7 mouse cellular contexts compared by ENCODE assay signal in the genomic region with DNA sequence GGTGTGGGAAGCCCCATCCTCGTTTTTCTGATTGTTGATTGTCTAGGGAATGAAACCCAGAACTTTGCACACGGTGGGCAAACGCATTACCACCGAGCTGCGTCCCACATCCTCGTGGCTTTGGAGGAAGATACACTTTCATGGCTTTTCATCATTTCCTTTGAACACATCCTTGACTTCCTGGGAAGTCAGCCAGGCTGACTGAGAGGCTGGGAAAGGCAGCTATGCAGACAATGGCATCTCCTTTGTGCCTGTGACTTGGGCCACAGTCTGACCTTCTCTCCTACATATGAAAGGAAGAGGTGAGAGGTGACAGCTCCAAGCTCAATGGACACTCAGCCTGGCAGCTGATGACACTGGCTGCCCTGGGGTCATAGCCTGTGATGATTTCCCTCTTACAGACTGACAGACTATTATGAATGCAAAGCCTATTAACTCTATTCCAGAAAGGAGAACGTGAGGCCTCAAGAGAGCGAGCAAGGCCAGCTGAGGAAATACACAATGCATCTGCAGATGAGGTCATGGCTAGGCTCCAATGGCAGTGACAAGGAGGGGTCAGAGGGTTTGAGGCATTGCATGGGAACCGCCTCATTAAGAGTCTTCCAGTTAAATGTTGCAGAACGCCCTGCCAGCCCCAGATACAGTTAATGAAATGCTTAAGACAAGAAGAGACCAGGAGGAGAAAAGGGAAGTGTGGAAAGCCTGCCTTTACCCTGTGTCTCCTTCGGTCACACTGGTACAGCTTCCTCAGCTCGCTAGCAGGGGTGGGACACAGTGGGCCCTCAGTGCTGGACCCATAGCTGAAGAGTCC.
DNase-seq lines count a peak whose midpoint lies in the region; ATAC-seq lines count a peak whose summit lies in the region.

No protein-coding gene starts in this region.

- peaks cover 3% of the 10 kb centered on the region; the same call in 1 of the 2 replicates for H3K4me1 ChIP-seq in liver, embryonic 13.5 days (replicated peaks)
- H3K4me1 ChIP-seq in neural tube, embryonic 11.5 days (ENCODE audit: control insufficient read depth, insufficient read depth, low read length): peaks cover 21% of the 10 kb centered on the region

- ATAC-seq in liver, embryonic 13.5 days (ENCODE audit: low read depth): no peak
- ATAC-seq in neural tube, embryonic 11.5 days (ENCODE audit: insufficient read depth, low FRiP score, low TSS enrichment): peak; percentile 65
- ATAC-seq in erythroblast, adult 5-6 weeks (replicated peaks; ENCODE audit: low FRiP score, poor library complexity, severe bottlenecking): no peak

- H3K9ac ChIP-seq in liver, embryonic 13.5 days: no peak overlapping the region
- no peak overlapping the region for H3K9ac ChIP-seq in neural tube, embryonic 11.5 days (ENCODE audit: low read length)

- no peak overlapping the region for H3K4me2 ChIP-seq in liver, embryonic 13.5 days
- no peak overlapping the region for H3K4me2 ChIP-seq in neural tube, embryonic 11.5 days (ENCODE audit: low read depth)

- H3K27me3 ChIP-seq in liver, embryonic 13.5 days: no peaks in the 10 kb centered on the region
- no peaks in the 10 kb centered on the region for H3K27me3 ChIP-seq in neural tube, embryonic 11.5 days (ENCODE audit: control insufficient read depth, insufficient read depth, low read length)

- DNase-seq in ZHBTc4 (ENCODE audit: low read depth, low spot score): peak; percentile 29
- peak; percentile 87 for DNase-seq in embryo, embryonic 10.5 days (ENCODE audit: low spot score)
- DNase-seq in heart, postnatal 14 days: peak; percentile 49 to 69
- no peak for DNase-seq in liver, embryonic 13.5 days
- DNase-seq in neural tube, embryonic 11.5 days (ENCODE audit: low spot score): peak; percentile 72
- no peak for DNase-seq in ovary, postnatal 36 days (ENCODE audit: low spot score)

- H3K36me3 ChIP-seq in liver, embryonic 13.5 days: no peaks in the 10 kb centered on the region
- H3K36me3 ChIP-seq in neural tube, embryonic 11.5 days (ENCODE audit: control insufficient read depth, insufficient read depth, low read length): no peaks in the 10 kb centered on the region

- 44% methylated on average over 12 of the region's 12 CpGs for WGBS in liver, embryonic 13.5 days (ENCODE audit: insufficient replicate concordance)
- 26% methylated on average over 12 of the region's 12 CpGs for WGBS in neural tube, embryonic 11.5 days

- H3K9me3 ChIP-seq in liver, embryonic 13.5 days (replicated peaks): no peaks in the 10 kb centered on the region
- H3K9me3 ChIP-seq in neural tube, embryonic 11.5 days (ENCODE audit: control insufficient read depth, low read length): no peaks in the 10 kb centered on the region

- intact Hi-C loops in heart, postnatal 14 days (cut with DNase I): no loop called here

- peak overlapping the region; percentile 2; the same call in 1 of the 2 replicates for H3K27ac ChIP-seq in liver, embryonic 13.5 days
- H3K27ac ChIP-seq in neural tube, embryonic 11.5 days (ENCODE audit: low read depth, low read length): peak overlapping the region; percentile 70

- no peak overlapping the region for H3K4me3 ChIP-seq in liver, embryonic 13.5 days (replicated peaks)
- no peak overlapping the region for H3K4me3 ChIP-seq in neural tube, embryonic 11.5 days (ENCODE audit: low read depth, low read length)

Comparison
In these comparisons a context has a peak if more than half of its experiments do, and no peak if none do; other contexts are left out.
1. DNase-seq: peak in ZHBTc4 (single experiment), embryo, embryonic 10.5 days (single experiment), heart, postnatal 14 days (2 of 2) and neural tube, embryonic 11.5 days (single experiment); none in liver, embryonic 13.5 days (single experiment) and ovary, postnatal 36 days (single experiment).